Mouse (Mus musculus) Patski (cell line): ENCODE results near the gene Gdf9. TPM values are rescaled to one million over a fixed set of nuclear protein-coding genes. Genes with fewer than 3 reads are reported as not detected.
"Not testable (repeated sequence)": the region's sequence is repeated elsewhere in the genome, so short reads cannot be mapped to it uniquely, and the experiment has no call there.

ENCODE experiments used
- ATAC-seq: fragments of 100-300 bp; one replicate; pipeline ENCODE4 v1.8.0; 2021
- CTCF ChIA-PET: fragments of 350-600 bp; sonication (Branson Sonifier 250); formaldehyde crosslinking; loops from one replicate; lab custom pipeline; 2022; ENCODE audit warnings: inconsistent platforms; lab: Charles Lee
- POLR2A ChIA-PET: fragments of 350-600 bp; sonication (Branson Sonifier 250); formaldehyde crosslinking; loops from one replicate; lab custom pipeline; 2022; ENCODE audit warnings: antibody characterized with exemption, inconsistent platforms; lab: Charles Lee
- DNase-seq: peaks from one replicate; pipeline ENCODE4 v3.0.0-alpha.2; 2011; ENCODE audit warnings: low read depth, low spot score
- H3K27me3 ChIP-seq: fragments of 371-371 bp; one replicate; pipeline ENCODE4 v1.5.1; 2021
- CTCF ChIP-seq: fragments of 100-300 bp; IDR thresholded peaks from one replicate; pipeline ENCODE4 v1.5.1; 2021
- in situ Hi-C: fragments of 300-500 bp; cut with MboI; formaldehyde crosslinking; loops from 3 replicates; pipeline ENCODE4 v1.11.1; 2018; ENCODE audit warnings: low pct_unique_long_range_greater_than_20kb, mixed read lengths
- polyA plus RNA-seq: library from polyadenylated mRNA; unstranded; gene quantifications from one replicate; pipeline ENCODE4 v1.2.3, GENCODE M21; 2021

The Gdf9 gene
- polyA plus RNA-seq, 1 experiment from 2014 or later: 0.08 TPM

DNA sequence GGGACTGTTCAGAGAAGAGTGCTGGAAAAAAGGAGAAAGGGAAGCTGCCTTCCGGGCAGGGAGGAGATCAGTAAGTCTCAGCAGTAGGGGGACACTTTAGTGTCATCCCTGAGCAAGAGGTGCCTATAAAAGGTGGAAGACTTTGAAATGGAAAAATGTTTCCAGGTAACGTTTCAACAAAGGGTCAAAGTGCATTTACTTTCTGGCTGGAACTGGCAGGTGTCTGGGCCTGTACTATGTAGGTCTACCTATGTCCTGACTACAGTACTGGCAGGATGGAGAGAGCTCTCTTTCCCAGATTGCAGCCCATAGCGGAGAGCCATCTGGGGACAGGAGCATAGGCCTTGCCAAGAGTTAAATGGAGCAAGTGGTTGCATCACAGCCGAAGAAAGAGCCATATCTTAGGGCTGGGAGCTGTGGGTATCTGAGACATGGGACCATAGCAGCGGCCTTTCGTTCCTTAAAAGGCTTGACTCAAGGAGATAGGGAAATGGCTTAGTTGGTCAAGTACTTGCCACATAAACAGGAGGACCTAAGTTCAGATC lies 5.0 kb upstream of the Gdf9 start:
- in situ Hi-C loops: no loop called here
- no peak for TF ChIP-seq CTCF
- no peaks in the 10 kb centered on the region for H3K27me3 ChIP-seq
- ChIA-PET CTCF (interaction anchor here (2.9 kb wide), 1 partner anchor 14 kb away, joined by 8 read pairs; no protein-coding TSS in a partner anchor), POLR2A (interaction anchor here (1.5 kb wide), 1 partner anchor 10 kb away, joined by 5 read pairs; no protein-coding TSS in a partner anchor)
- DNase-seq (no peak), ATAC-seq (no peak)

- H3K27me3 ChIP-seq, DNase-seq, ATAC-seq, POLR2A ChIA-PET, in situ Hi-C loops: not testable (repeated sequence)
- CTCF ChIA-PET: interaction anchor here (1.4 kb wide), 1 partner anchor 16 kb away, joined by 4 read pairs; no protein-coding TSS in a partner anchor
These were observed 3.9 kb upstream of the Gdf9 start for GRCm38 (mm10) chr11:53426914-53427313.

- no peaks in the 10 kb centered on the region for H3K27me3 ChIP-seq
- in situ Hi-C loops: no loop called here
- CTCF ChIA-PET: interaction anchor here (0.6 to 1.4 kb wide), 3 partner anchors 8 to 124 kb away, joined by 3 to 4 read pairs (median 3); no protein-coding TSS in a partner anchor
- ATAC-seq: no peak
- DNase-seq: no peak
- POLR2A ChIA-PET: no interaction called here
- no peak for TF ChIP-seq CTCF
These were observed 2.7 kb upstream of the Gdf9 start for GRCm38 (mm10) chr11:53427993-53428715.

DNA sequence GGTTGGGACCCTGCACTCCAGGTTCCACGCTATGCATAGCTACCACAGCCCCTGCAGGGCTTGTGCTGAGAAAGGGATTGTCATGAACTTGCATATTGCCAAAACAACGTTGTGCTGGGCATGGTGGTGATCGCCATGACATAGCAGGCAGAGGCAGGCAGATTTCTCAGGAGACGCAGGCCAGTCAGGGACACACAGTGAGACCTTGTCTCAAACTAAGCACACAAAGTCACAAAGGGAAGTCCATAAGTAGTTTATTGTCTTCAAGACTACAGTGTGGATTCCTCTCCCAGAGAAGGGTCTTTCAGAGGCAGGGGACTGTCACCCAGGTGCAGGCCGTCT lies 2.1 kb upstream of the Gdf9 start:
- DNase-seq (no peak), ATAC-seq (no peak)
- H3K27me3 ChIP-seq: no peaks in the 10 kb centered on the region
- in situ Hi-C loops: no loop called here
- no peak for TF ChIP-seq CTCF
- ChIA-PET POLR2A (no interaction called here), CTCF (no interaction called here)

DNA sequence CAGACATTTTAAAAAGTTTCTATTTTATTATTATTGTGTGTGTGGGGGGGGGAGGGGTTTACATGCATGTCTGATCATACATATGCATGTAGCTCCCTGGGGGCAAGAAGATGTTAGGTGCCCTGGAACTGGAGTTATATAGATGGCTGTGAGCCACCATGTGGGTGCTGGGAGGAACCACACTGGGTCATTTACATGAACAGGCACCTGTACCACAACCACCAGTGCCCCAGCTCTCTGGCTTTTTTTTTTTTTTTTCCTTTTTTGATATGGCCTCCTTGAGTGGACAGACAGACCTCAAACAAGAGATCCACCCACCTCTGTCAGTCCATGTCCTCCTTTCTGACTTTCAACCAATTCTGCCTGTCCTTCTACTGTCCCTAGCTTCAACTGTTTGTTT lies 1.6 kb upstream of the Gdf9 start:
- ATAC-seq (no peak), DNase-seq (no peak)
- POLR2A ChIA-PET: no interaction called here
- no peaks in the 10 kb centered on the region for H3K27me3 ChIP-seq
- CTCF ChIA-PET: no interaction called here
- in situ Hi-C loops: no loop called here
- TF ChIP-seq CTCF: no peak

GRCm38 (mm10) chr11:53430300-53430669 lies 538 bp upstream of the Gdf9 start:
- TF ChIP-seq CTCF: no peak
- ChIA-PET CTCF (interaction anchor here (1.2 kb wide), 1 partner anchor 13 kb away, joined by 3 read pairs; no protein-coding TSS in a partner anchor), POLR2A (no interaction called here)
- no peaks in the 10 kb centered on the region for H3K27me3 ChIP-seq
- in situ Hi-C loops: no loop called here
- ATAC-seq (peak; percentile 17), DNase-seq (no peak)

DNA sequence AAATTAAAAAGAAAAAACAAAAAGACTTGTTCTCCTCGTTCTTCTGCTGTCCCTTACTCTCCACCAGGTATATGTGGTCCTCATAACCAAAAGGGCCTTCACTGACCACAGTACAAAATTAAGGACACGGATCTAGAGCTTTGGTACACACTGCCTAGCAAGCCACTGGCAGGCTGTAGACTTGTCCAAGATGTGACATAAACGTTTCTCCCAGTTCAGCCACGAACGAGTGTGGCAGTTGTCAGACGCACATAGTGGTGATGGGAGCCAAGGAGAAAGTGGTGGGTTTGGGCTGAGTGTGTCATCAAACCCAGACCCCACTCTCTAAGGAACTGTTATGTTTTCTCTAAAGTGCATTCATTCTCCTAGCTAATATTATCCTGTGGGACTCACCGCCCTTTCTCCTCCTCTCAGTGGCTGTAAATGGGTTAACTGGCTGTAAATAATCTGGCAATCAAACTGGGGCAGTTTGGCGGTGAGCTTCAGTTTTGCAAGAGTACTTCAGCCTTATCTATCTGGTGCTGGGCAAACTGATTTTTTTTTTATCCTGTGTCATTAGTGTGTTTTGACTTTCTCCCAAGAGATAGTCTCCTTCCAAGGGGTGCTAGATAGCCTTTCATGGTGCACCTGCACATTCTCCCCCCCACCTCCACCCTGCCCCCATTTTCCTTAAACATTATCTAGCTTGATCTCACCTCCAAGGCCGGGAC lies 679 bp downstream of the Gdf9 start:
- in situ Hi-C loops: no loop called here
- H3K27me3 ChIP-seq: no peaks in the 10 kb centered on the region
- DNase-seq (no peak), ATAC-seq (peak; percentile 4)
- ChIA-PET POLR2A (interaction anchor here (0.5 kb wide), 1 partner anchor 30 kb away, joined by 3 read pairs; no protein-coding TSS in a partner anchor), CTCF (interaction anchor here (1.1 to 2.0 kb wide), 3 partner anchors 14 to 22 kb away, joined by 3 to 8 read pairs (median 3); no protein-coding TSS in a partner anchor)
- no peak for TF ChIP-seq CTCF

GRCm38 (mm10) chr11:53433057-53433456 lies 2.2 kb downstream of the Gdf9 start:
- DNase-seq (no peak), ATAC-seq (no peak)
- ChIA-PET CTCF (interaction anchor here (1.4 to 2.0 kb wide), 2 partner anchors 9 to 12 kb away, joined by 3 to 8 read pairs; no protein-coding TSS in a partner anchor), POLR2A (interaction anchor here (0.6 kb wide), 1 partner anchor 165 kb away, joined by 5 read pairs; no protein-coding TSS in a partner anchor)
- no peak for TF ChIP-seq CTCF
- H3K27me3 ChIP-seq: no peaks in the 10 kb centered on the region
- in situ Hi-C loops: no loop called here

GRCm38 (mm10) chr11:53435504-53435903 lies 4.7 kb downstream of the Gdf9 start:
- CTCF ChIA-PET: no interaction called here
- DNase-seq (no peak), ATAC-seq (no peak)
- in situ Hi-C loops: no loop called here
- no peaks in the 10 kb centered on the region for H3K27me3 ChIP-seq
- no peak for TF ChIP-seq CTCF
- POLR2A ChIA-PET: no interaction called here

- ATAC-seq (no peak), DNase-seq (no peak)
- H3K27me3 ChIP-seq: peaks cover 5% of the 10 kb centered on the region
- ChIA-PET POLR2A (no interaction called here), CTCF (no interaction called here)
- no peak for TF ChIP-seq CTCF
- in situ Hi-C loops: no loop called here
These were observed 5.5 kb downstream of the Gdf9 start for GRCm38 (mm10) chr11:53436338-53436737.
